In genomic region chr3:136611682-136612081, GRCm38 (mm10) we compare ENCODE assay signal across 13 mouse cellular contexts. TPM values are rescaled to one million over a fixed set of nuclear protein-coding genes. Genes with fewer than 3 reads are reported as not detected.
DNase-seq lines count a peak whose midpoint lies in the region; ATAC-seq and TF ChIP-seq lines count a peak whose summit lies in the region.
"Had no signal": no experiment of that assay in that cellular context is flagged by ENCODE, and none has a peak within 500 bp of the region (broad histone marks: within the 10 kb centered on the region; RNA-seq: fewer than 3 reads in every experiment).

No protein-coding gene starts in this region.

- no peaks in the 10 kb centered on the region for H3K9me3 ChIP-seq in lung, postnatal 0 days (ENCODE audit: low read length)
- H3K9me3 ChIP-seq in intestine, embryonic 16.5 days (ENCODE audit: control insufficient read depth, low read length) = no peaks in the 10 kb centered on the region
- H3K9me3 ChIP-seq: heart, embryonic 13.5 days; liver, embryonic 12.5 days had no signal

- no peak overlapping the region for H3K9ac ChIP-seq in lung, postnatal 0 days (replicated peaks; ENCODE audit: low read depth)
- no peak overlapping the region for H3K9ac ChIP-seq in intestine, embryonic 16.5 days (ENCODE audit: low read depth, low read length)
- H3K9ac ChIP-seq: heart, embryonic 13.5 days; liver, embryonic 12.5 days had no signal

- no peak overlapping the region for H3K4me2 ChIP-seq in lung, postnatal 0 days (replicated peaks; ENCODE audit: low read depth, low read length)
- no peak overlapping the region for H3K4me2 ChIP-seq in intestine, embryonic 16.5 days (ENCODE audit: low read depth, low read length)
- H3K4me2 ChIP-seq: heart, embryonic 13.5 days; liver, embryonic 12.5 days had no signal

- no peak overlapping the region for H3K4me3 ChIP-seq in lung, postnatal 0 days (ENCODE audit: low read depth, low read length)
- no peak overlapping the region for H3K4me3 ChIP-seq in intestine, embryonic 16.5 days (ENCODE audit: low read length)
- H3K4me3 ChIP-seq: heart, embryonic 13.5 days; liver, embryonic 12.5 days had no signal

- DNase-seq in lung, postnatal 0 days (ENCODE audit: low spot score) = peak; percentile 5
- no peak for DNase-seq in lung, adult 18-20 months
- peak; percentile 32 to 57 for DNase-seq in CD8-positive naive resting alpha-beta T cell, adult 2 months (ENCODE audit: low read depth in 2 of 2, low spot score in 2 of 2)
- peak; percentile 4 to 9 for DNase-seq in thymus, postnatal 10 days (ENCODE audit: low spot score in 2 of 2)
- DNase-seq in cerebellum, adult 9-11 months = no peak
- DNase-seq: cerebellum, adult 2 months; gastrocnemius, postnatal 36 days; kidney, adult 18-20 months had no signal

- no peaks in the 10 kb centered on the region for H3K4me1 ChIP-seq in lung, postnatal 0 days (ENCODE audit: insufficient read depth, low read depth, low read length)
- H3K4me1 ChIP-seq in intestine, embryonic 16.5 days (ENCODE audit: control insufficient read depth, insufficient read depth, low read length) = peaks cover 8% of the 10 kb centered on the region; the same call in 1 of the 2 replicates
- H3K4me1 ChIP-seq: liver, embryonic 12.5 days had no signal

- no peaks in the 10 kb centered on the region for H3K36me3 ChIP-seq in lung, postnatal 0 days (ENCODE audit: insufficient read depth, low read length)
- no peaks in the 10 kb centered on the region for H3K36me3 ChIP-seq in intestine, embryonic 16.5 days (ENCODE audit: control insufficient read depth, insufficient read depth, low read length)
- H3K36me3 ChIP-seq: heart, embryonic 13.5 days; liver, embryonic 12.5 days had no signal

- no peak for TF ChIP-seq EP300 in lung, postnatal 0 days (IDR thresholded peaks at IDR 0.05)

- TF ChIP-seq CTCF in lung, postnatal 0 days (IDR thresholded peaks at IDR 0.05) = no peak

- H3K27ac ChIP-seq in lung, postnatal 0 days (ENCODE audit: low read length) = no peak overlapping the region
- no peak overlapping the region for H3K27ac ChIP-seq in intestine, embryonic 16.5 days (ENCODE audit: low read length)
- H3K27ac ChIP-seq: heart, embryonic 13.5 days; liver, embryonic 12.5 days; macrophage had no signal

- H3K27me3 ChIP-seq in lung, postnatal 0 days (replicated peaks; ENCODE audit: insufficient read depth, low read length) = no peaks in the 10 kb centered on the region
- H3K27me3 ChIP-seq in intestine, embryonic 16.5 days (replicated peaks; ENCODE audit: control insufficient read depth, insufficient read depth, low read length) = no peaks in the 10 kb centered on the region
- H3K27me3 ChIP-seq: heart, embryonic 13.5 days; liver, embryonic 12.5 days had no signal

- ATAC-seq in lung, postnatal 0 days = no peak
- ATAC-seq in megakaryocyte, adult 5-6 weeks (ENCODE audit: poor library complexity, severe bottlenecking) = peak; percentile 80
- no peak for ATAC-seq in intestine, embryonic 16.5 days
- ATAC-seq: liver, embryonic 12.5 days had no signal

- WGBS in lung, postnatal 0 days = 59% methylated on average over 4 of the region's 4 CpGs
- 85% methylated on average over 4 of the region's 4 CpGs for WGBS in intestine, embryonic 16.5 days

RNA-seq across cellular contexts. Expression of gene Ppp3ca, which starts 58.2 kb away (rescaled TPM):
- polyA plus RNA-seq in lung, postnatal 0 days (2015; fragmentation: Nextera tagmentation; extraction: Ambion mirVana) = 105 and 125 TPM in 2 replicates
- total RNA-seq in megakaryocyte, adult 5-6 weeks (2015) = 82.1 and 85.1 TPM in 2 replicates
- 82.1 and 83.1 TPM in 2 replicates for total RNA-seq in megakaryocyte, adult 5-6 weeks (2017)
- polyA plus RNA-seq in intestine, embryonic 16.5 days (2015; fragmentation: Nextera tagmentation; extraction: Ambion mirVana) = 33.6 and 35.0 TPM in 2 replicates

Comparison
In these comparisons a context has a peak if more than half of its experiments do, and no peak if none do; other contexts are left out.
1. DNase-seq: peak in lung, postnatal 0 days (single experiment), CD8-positive naive resting alpha-beta T cell, adult 2 months (2 of 2) and thymus, postnatal 10 days (2 of 2); none in lung, adult 18-20 months (0 of 2) and cerebellum, adult 9-11 months (single experiment).